Mouse (Mus musculus): Measurements from ENCODE around the gene Dus1l.
A peak's percentile ranks its signal among the peaks of the same experiment; 100 is the strongest.
"Not testable (repeated sequence)": the region's sequence is repeated elsewhere in the genome, so short reads cannot be mapped to it uniquely, and the experiment has no call there.

Gene Dus1l

GRCm38 (mm10) chr11:120795756-120796613 lies at the start of gene Dus1l:
TSS of gene Dus1l (minus strand) at chr11:120796403.
- peak; percentile 98 for DNase-seq (ENCODE audit: low spot score)

DNA sequence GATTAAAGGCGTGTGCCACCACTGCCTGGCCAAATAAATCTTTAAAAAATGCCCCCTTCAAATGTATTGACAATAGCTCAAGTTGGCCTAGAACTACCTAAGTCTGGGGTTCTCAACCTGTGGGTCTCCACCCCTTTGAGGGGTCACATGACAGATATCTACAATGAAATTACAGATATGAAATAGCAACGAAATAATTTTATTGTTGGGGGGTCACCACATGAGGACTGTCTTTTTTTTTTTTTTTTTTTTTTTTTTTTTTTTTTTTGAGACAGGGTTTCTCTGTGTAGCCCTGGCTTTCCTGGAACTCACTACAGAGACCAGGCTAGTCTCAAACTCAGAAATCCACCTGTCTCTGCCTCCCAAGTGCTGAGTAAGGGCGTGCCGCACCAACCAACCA lies 48.1 kb upstream of the Dus1l start:
- no peak for DNase-seq (ENCODE audit: low spot score)

- DNase-seq (ENCODE audit: low spot score) = peak; percentile 29
Observed at GRCm38 (mm10) chr11:120833555-120834280, 37.5 kb upstream of the Dus1l start.

DNA sequence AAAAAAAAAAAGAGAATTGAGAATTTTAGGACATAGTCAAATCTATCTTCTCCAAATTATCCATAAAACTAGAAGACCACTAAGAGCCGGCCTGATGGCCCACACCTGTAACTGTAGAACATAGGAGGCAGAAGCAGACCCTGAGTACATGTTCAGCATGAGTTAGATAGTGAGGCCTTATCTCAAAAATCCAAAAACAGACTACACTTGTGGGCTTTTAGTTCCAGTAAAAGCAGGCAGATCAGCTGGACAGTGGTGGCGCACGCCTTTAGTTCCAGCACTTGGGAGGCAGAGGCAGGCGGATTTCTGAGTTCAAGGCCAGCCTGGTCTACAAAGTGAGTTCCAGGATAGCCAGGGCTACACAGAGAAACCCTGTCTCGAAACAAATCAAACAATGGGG lies 36.8 kb upstream of the Dus1l start:
- not testable (repeated sequence) for DNase-seq (ENCODE audit: low spot score)

DNA sequence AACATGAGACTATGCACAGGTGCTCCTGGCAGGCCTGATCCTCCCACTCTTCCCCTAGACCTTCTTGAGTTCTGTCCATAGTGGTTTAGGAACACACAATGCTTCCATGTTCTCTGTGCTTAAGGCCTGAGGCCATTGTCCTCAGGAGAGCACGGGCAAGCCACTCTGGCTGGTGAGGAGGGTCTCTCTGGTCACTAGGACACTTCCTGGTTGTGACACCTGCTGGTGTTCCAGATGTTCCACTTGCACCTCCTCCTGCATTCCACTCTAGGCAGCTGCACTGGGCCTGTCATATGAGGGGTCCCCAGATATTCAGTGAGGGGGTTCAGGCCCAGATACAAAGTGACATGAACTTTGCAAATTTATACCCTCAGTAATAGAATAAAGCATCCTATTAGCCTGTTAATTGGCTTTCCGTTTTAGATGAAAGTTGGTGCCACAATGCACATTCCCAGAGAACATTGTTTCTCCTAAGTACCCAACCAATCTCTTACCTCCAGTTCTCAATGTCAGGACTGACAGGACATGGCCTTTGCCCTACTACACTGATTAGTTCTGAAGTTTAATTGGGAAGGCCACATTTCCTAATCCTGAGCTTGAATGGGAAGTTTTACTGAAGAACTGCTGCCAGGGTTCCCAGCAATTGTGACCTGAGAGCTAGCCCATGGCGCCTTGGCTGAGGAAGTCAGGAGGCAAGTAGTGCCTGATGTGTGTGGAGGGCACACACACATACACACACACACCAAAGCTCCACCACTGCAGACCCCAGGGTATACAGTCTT lies 35.6 kb upstream of the Dus1l start:
- DNase-seq (ENCODE audit: low spot score) = no peak

DNA sequence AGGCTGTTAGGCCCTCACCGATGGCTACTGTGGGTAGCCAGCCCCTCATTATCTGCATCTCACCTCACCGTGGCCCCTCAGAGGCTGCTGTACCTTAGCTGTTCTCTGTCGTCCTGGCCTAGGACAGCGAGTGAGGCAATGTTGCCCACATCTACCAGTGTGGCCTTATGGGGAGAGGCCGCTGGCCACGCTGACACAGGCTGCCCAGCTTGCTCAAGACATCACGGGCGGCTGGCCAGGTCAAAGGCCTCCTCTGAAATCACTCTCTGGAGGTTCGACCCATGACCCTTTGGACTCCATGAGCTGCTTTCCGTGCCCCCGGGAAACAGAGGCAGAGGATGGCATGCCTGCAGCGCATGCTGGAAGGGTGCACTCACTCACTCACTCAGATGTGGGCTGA lies 34.5 kb upstream of the Dus1l start:
- no peak for DNase-seq (ENCODE audit: low spot score)

DNA sequence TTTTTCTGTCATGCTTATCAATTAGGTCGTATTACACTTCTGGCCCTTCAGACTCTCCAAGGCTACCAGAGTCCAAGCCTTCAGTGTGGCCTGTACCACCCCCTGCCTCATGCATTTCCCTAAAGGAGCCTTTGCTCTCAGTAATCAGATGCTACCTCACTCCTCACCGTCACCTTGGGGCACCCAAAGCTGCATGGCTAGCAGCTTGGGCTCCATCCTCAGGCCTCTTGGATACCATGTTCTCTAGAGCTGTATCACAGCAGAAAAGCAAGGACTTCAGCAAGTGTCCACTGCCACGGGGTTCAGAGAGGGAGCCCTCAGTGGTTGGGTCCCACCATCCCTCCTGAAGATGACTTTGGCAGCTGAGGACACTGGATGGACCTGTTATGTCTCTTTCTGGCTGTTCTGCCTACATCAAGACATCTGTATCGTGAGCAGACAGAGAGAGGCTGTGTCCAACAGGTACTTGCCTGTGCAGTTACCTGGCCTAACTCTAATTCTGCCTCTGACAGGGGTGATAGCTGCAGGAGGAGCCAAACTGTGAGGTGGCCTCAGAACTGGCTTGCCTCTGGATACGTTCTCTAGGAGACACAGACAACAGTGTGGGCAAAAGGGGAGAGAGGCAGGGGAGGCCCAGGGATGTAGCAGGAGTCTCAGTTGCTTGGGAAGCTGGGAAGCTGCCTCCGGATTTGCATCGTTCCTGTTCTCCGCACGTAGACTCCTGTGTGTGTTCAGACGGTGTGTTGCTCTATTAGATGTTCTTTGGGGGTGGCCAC lies 33.7 kb upstream of the Dus1l start:
- no peak for DNase-seq (ENCODE audit: low spot score)

GRCm38 (mm10) chr11:120828416-120828815 lies 32.2 kb upstream of the Dus1l start:
- DNase-seq (ENCODE audit: low spot score) = no peak

- no peak for DNase-seq (ENCODE audit: low spot score)
Observed at GRCm38 (mm10) chr11:120826016-120826953, 30.1 kb upstream of the Dus1l start.

DNA sequence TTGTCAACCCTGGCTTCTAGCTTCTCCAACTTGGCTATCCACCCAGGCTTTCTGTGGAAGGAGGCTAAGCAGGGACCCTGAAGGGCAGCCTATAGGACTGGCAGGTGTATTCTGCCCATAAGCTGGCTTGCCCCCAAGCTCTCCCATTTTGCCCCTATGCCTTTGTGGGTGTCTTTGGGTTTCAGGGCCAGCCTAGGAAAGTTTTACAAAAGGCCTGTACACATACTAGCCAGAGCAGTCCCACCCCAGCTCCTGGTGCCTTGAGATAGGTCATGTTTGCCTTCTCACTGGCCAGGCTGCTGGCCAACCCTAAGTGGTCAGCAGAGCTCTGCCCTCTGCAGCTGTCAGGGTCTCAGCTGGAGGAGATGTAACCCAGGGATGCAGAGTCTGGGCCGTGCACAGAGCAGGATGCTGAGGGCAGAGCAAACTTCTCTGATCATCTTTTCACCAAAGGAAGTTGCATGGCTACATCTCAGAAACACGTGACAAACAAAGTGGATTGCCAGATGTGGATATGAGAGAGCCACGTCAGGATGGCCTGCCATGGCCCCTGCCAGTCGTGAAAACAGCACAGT lies 29.2 kb upstream of the Dus1l start:
- DNase-seq (ENCODE audit: low spot score) = no peak

GRCm38 (mm10) chr11:120824787-120825288 lies 28.6 kb upstream of the Dus1l start:
- DNase-seq (ENCODE audit: low spot score) = peak; percentile 88

DNA sequence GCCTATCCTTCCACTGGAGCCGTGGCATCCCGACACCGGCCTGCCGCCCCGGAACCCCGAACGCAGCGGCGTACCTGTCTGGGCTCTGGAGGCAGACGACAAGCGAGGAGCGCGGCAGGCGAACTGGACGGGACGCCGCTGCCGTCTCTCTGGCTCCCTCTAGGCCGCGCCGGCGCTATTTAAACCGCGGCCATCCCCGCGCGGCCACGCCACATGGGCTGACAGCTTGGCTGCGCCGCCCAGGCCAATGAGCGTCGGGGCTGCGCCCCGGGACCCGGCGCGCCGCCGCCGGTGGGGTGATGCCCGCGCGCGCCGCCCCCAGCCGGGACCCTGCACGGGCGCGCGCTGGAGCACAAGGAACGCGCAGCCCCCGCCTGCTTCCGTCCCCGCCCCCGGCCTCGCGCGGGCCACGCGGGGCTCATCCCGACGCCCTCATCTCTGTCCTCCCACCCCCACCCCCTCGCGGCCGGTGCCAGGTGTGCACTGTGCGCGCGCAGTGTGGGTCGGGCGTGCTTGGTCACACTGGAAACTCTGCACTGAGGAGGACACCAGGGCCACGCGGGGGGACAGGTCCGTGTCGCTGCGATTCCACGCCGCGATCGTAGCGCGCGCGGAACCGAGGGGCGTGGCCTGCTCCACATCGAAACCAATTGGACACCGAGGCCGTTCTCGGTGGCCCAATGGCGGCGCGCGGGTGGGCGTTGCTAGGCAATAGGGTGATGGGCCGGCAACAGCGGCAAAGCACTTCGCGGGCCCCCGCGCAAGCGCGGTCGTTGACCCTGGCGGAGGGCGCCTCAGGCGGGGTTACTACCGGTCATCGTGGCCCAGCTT lies 28.0 kb upstream of the Dus1l start, which contains the start of gene Fasn:
Gene Fasn (minus strand): TSS at position 592 of the 831 bp plus-strand sequence.
- DNase-seq (ENCODE audit: low spot score) = peak; percentile 97

DNA sequence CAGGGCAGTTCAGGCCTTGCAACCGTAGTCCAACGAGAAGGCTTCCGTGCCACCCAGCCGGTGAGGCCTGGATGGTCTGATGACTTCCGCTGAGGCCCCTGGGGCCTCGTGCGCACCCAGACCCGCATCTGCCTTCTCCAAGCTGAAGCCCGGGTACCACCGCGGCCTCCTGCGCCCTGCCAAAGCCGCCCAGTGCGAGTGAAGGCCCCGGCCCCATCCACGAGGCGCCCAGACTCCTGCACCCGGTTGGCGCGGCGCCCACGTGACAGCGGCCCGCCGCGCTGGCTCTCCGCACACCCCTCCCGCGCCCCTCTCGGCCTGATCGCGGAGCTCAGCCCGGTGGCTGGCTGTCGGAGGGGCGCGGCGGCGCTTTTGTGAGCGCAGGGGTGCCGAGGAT lies 27.3 kb upstream of the Dus1l start:
- no peak for DNase-seq (ENCODE audit: low spot score)

- DNase-seq (ENCODE audit: low spot score) = peak; percentile 22
Observed at GRCm38 (mm10) chr11:120822831-120823550, 26.8 kb upstream of the Dus1l start.

- DNase-seq (ENCODE audit: low spot score) = no peak
Observed at GRCm38 (mm10) chr11:120822321-120822720, 26.1 kb upstream of the Dus1l start.

GRCm38 (mm10) chr11:120821076-120821922 lies 25.1 kb upstream of the Dus1l start:
- no peak for DNase-seq (ENCODE audit: low spot score)

- no peak for DNase-seq (ENCODE audit: low spot score)
Observed at GRCm38 (mm10) chr11:120820546-120820945, 24.3 kb upstream of the Dus1l start.

Data from embryo, embryonic 10.5 days (tissue).